Mouse (Mus musculus): ENCODE measurements around the gene Rgl1. TPM values are rescaled to one million over a fixed set of nuclear protein-coding genes. Genes with fewer than 3 reads are reported as not detected.

Rgl1 gene
- total RNA-seq, 1 experiment from 2014 or later = 12.6 TPM

DNA sequence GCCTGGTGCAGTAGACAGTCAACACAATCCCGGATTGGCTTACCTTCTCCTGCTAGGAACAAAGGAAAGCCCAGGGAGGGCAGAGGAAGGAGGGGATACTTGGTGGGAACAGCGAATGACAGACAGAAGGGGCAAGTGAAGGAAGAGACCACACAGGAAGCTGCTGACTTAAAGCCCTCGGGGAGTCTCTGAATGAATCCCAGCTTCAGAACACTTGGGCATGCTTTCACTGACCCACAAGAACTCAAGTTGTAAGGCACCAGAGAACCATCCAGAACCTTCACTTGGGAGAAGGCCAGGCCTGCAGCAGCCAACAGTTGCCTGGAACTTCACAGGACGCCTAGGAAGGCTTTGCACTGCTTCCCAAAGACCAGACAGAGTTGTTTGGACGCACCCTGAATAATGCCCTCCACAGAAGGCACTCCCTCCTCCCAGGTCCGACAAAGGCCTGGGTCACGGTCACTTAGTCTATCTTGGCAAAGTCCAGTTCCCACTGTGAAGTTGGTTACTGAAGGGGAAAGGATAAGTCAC lies 189.5 kb downstream of the Rgl1 start:
- no peak for ATAC-seq (ENCODE audit: extremely low read depth, insufficient number of reproducible peaks, low FRiP score, poor library complexity, severe bottlenecking)

GRCm38 (mm10) chr1:152575096-152575495 lies 191.1 kb downstream of the Rgl1 start:
- ATAC-seq (ENCODE audit: extremely low read depth, insufficient number of reproducible peaks, low FRiP score, poor library complexity, severe bottlenecking) = no peak

- no peak for ATAC-seq (ENCODE audit: extremely low read depth, insufficient number of reproducible peaks, low FRiP score, poor library complexity, severe bottlenecking)
Observed at GRCm38 (mm10) chr1:152573470-152574059, 192.6 kb downstream of the Rgl1 start.

DNA sequence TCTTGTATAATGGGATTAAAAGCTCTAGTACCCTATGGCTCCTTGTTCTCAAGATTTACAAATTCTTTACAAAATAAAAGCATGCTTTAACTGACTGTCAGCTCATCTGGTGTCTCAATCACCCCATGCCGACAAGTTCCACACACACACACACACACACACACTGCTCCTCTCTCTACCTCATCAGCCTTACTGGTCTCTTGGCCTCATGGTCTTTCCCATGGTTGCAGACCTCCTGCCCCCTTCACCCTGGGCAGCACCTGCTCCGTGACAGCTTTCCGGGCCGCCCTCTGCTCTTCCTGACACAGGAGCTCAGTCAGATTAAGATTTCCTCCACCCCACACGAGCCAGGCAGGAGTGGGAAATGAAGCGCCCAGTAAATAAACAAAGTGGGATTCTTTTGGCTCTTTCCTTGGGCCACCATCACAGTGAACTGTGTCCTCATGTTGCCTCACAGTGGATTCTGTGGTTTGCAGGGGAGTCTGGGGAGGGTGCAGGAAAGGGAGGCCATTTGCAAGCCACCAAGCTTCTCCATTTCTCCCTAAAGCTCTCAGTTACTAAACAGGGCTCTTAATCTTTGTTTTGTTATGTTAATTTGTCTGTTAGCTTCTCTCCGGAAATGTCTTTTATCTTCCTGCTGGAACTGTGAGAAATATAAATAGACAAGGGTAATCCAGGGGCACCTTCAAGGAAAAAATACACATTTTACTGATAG lies 193.2 kb downstream of the Rgl1 start:
- no peak for ATAC-seq (ENCODE audit: extremely low read depth, insufficient number of reproducible peaks, low FRiP score, poor library complexity, severe bottlenecking)

DNA sequence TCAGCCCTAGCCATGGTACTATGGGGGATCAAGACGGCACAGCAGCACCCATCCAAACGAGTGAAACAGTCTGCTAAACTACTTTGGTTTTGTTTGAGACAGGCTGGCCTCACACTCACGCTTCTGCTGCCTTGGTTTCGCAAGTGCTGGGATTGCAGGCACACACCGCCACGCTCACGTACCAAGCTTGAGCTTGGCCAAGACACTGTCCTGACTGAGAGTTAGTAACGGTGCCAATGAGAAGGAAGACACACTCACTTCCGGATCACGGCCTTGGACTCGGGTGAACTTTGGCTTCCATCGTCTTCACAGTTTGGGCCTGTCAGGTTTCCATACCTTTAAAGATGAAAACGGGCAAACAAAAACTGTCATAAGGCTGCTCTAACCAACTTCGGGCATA lies 194.8 kb downstream of the Rgl1 start:
- no peak for ATAC-seq (ENCODE audit: extremely low read depth, insufficient number of reproducible peaks, low FRiP score, poor library complexity, severe bottlenecking)

DNA sequence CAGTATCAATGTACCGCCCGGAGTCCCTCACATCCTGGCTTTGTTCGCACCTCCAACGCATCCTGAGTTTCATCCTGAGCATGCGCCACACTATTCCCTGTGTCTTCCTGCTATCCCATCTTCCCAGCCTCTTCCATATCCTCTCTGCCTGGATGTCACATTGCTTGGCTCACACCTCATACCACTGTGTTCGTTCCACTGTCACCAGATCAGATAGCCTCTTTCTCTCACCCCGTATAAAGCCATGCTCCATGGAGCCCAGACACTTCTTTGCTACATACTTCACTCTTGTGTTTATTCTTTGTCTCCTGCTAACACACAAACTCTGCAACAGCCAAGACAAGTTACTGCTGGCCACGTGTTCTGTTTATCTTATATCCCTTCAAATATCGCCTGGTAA lies 195.5 kb downstream of the Rgl1 start:
- ATAC-seq (ENCODE audit: extremely low read depth, insufficient number of reproducible peaks, low FRiP score, poor library complexity, severe bottlenecking) = no peak

DNA sequence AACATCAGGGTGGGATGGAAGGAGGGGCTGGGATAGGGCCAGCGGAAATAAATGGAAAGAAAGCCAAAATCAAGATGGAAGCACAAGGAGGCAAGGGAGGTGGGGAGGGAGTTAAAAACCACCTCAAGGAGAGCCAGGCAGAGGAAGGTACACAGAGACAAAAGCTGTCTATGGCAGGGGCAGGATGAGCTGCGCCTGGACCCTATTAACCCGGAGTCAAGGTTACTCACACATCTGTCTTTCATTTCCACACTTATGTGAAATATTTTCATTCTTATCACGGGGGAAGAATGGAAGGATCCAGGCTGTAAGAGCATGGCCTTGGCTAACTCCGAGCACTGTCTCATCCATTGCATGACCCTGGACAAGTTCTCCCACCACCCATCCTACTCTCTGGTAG lies 202.9 kb downstream of the Rgl1 start:
- no peak for ATAC-seq (ENCODE audit: extremely low read depth, insufficient number of reproducible peaks, low FRiP score, poor library complexity, severe bottlenecking)

DNA sequence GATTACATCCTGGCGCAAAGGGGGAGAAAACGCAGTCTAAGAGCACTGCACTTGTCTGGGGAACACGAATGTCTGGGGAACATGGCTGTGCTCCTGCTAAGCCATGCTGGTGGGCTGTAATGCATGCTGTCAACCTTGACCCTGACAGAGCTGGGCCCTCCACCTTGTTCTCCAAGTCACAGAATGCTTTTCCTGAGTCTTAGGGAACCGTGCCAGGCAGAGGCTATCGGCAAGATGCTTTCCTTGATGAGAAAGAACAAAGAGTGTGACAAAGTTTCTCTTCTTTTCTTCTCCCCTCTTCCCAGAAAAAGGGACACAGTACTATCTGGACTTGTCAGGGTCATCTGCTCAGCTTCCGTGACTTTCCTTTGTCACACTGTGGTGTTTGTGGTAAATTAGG lies 203.3 kb downstream of the Rgl1 start:
- ATAC-seq (ENCODE audit: extremely low read depth, insufficient number of reproducible peaks, low FRiP score, poor library complexity, severe bottlenecking) = no peak

DNA sequence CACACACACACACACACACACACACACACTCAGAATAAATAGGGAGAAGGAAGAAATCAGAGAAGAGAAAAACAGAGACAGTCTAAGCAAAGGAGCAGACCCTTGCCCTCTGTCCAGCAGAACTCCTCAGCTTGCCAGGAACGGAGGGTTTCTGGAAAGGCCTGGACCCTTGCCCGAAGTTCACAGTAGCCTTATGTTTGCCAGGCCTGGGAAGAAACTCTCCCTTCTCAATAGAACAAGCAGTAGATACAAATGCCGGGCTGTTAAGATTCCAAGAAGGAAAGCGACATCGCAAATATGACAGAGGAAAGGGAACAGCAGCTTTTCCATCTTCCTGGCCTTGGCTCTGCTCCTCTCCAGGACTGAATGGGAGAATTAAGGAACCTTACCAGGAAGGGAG lies 205.7 kb downstream of the Rgl1 start:
- ATAC-seq (ENCODE audit: extremely low read depth, insufficient number of reproducible peaks, low FRiP score, poor library complexity, severe bottlenecking) = no peak

- ATAC-seq (ENCODE audit: extremely low read depth, insufficient number of reproducible peaks, low FRiP score, poor library complexity, severe bottlenecking) = no peak
Observed at GRCm38 (mm10) chr1:152556576-152557281, 209.4 kb downstream of the Rgl1 start.

DNA sequence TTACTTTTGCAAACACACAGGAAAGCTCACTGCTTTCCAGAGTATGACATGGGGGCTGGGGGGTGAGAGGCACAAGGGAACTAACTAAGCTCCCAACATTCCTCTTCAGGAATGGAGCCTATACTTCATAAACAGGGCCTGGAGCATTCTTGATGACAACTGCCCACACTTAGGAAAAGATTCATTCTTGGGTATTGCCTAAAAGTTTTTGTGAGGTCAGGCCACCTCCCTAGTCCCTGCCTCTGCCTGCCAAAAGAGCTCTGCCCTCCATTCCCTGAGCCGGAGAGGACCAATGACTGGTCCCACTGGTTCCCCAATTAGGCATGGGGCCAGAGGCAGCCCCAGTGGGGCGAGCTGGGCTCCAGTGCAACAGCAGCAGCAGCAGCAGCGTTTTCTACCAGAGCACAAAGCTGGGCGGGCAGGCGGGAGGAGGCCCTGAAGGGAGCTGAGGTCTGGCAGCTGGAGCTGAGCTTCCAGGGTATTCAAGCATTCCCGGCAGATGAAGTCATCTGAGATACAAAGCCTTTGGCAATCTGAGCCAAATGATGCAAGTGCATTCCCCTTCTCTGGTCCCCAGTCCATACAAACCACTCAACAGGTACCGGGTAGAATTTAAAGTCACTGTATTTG lies 210.1 kb downstream of the Rgl1 start:
- ATAC-seq (ENCODE audit: extremely low read depth, insufficient number of reproducible peaks, low FRiP score, poor library complexity, severe bottlenecking) = no peak

DNA sequence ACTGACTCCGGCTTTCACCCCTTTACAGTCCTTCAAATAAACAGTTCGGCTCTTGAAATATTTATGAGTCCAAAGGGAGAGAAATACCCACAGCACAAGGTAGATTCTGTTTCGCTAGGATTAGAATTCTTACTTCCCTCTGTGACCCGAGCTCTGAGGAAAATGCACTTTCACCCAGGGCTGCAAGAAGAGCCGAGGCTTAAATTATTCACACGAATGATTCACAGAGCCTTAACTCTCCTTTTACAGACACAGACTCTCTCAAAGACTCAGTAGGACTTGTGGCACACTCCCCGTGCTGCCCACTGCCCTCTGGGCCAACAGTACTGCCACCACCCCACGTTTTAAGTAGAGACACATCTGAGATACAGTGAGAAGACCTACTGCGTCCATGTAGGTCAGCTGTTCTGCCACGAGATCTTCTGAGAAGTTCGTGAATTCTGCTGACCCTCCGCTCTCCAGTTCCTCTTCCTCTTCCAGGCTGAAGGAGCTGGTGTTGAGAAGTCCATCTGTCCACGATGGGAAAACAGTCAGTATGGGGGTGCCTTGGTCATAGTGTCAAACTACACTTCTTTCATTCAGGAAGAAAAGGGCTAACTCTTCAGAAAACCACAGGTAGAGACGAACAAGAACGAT lies 212.1 kb downstream of the Rgl1 start:
- no peak for ATAC-seq (ENCODE audit: extremely low read depth, insufficient number of reproducible peaks, low FRiP score, poor library complexity, severe bottlenecking)

GRCm38 (mm10) chr1:152550973-152551372 lies 215.2 kb downstream of the Rgl1 start:
- ATAC-seq (ENCODE audit: extremely low read depth, insufficient number of reproducible peaks, low FRiP score, poor library complexity, severe bottlenecking) = no peak

- no peak for ATAC-seq (ENCODE audit: extremely low read depth, insufficient number of reproducible peaks, low FRiP score, poor library complexity, severe bottlenecking)
Observed at GRCm38 (mm10) chr1:152550544-152550943, 215.6 kb downstream of the Rgl1 start.

GRCm38 (mm10) chr1:152549061-152549738 lies 217.0 kb downstream of the Rgl1 start:
- no peak for ATAC-seq (ENCODE audit: extremely low read depth, insufficient number of reproducible peaks, low FRiP score, poor library complexity, severe bottlenecking)

DNA sequence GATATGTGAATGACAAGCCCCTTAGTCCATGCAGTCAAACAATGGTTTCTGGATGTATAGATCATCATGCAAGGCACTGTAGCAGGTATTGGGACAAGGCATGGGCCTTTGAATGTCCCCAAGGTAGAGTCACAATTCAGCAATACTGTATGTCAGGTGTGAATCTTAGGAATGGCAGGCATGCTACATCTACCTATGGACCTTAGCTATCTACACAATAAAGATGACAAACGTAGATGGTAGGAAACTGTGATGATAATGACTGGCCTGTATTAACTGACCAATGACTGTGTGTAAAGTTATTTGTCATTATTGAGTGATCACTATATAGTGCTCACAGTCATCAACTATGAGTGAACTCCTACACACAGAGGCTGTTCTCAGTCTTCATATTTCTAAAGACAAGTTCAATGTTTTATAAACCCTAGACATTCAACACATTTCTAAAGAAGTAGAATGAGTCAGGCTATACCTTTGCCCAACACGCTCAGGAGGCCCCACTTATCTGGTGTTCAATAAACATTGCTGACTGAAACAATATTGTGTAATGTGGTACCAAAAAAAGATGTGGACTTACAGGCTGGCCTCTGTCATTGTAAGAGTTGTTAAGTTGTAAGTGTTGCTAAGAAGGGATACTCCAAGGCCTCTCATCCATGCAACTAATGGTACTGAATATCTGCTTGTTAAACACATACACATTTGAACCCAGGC lies 222.5 kb downstream of the Rgl1 start:
- ATAC-seq (ENCODE audit: extremely low read depth, insufficient number of reproducible peaks, low FRiP score, poor library complexity, severe bottlenecking) = no peak

- ATAC-seq (ENCODE audit: extremely low read depth, insufficient number of reproducible peaks, low FRiP score, poor library complexity, severe bottlenecking) = no peak
Observed at GRCm38 (mm10) chr1:152542747-152543378, 223.3 kb downstream of the Rgl1 start.

Data from neutrophil, adult 5-6 weeks (primary cell).